Mouse (Mus musculus) thymus, postnatal 14 days (tissue): ENCODE measurements at regions not wholly inside any gene's neighbourhood (a gene's known extent, or its start where the extent isn't known, plus 50 kb on each side); places are given as distances from the start of the nearest gene placed in this dataset.

Experiments
- DNase-seq: peaks from one replicate; pipeline ENCODE4 v3.0.0; 2021

GRCm38 (mm10) chr7:73151586-73152467, 223.5 kb upstream of the Rgma start:
- no peak for DNase-seq

- DNase-seq, result no peak
These were observed 221.6 kb upstream of the Rgma start for GRCm38 (mm10) chr7:73153668-73154067.

GRCm38 (mm10) chr7:73158833-73159232, 216.5 kb upstream of the Rgma start:
- DNase-seq, result no peak

- no peak for DNase-seq
These were observed 214.3 kb upstream of the Rgma start for GRCm38 (mm10) chr7:73160968-73161367.

- no peak for DNase-seq
These were observed 211.6 kb upstream of the Rgma start for GRCm38 (mm10) chr7:73163687-73164086.

GRCm38 (mm10) chr7:73165521-73165920, 209.8 kb upstream of the Rgma start:
- DNase-seq, result no peak

GRCm38 (mm10) chr7:73169416-73169815, 205.9 kb upstream of the Rgma start:
- DNase-seq, result no peak

- no peak for DNase-seq
These were observed 202.7 kb upstream of the Rgma start for GRCm38 (mm10) chr7:73172615-73173014.

- DNase-seq, result no peak
These were observed 191.5 kb upstream of the Rgma start for GRCm38 (mm10) chr7:73183761-73184160.

GRCm38 (mm10) chr7:73184208-73185070, 190.9 kb upstream of the Rgma start:
- DNase-seq, result no peak

- no peak for DNase-seq
These were observed 190.2 kb upstream of the Rgma start for GRCm38 (mm10) chr7:73185071-73185531.

GRCm38 (mm10) chr7:73185591-73185990, 189.7 kb upstream of the Rgma start:
- DNase-seq, result no peak

GRCm38 (mm10) chr7:73186501-73186900, 188.8 kb upstream of the Rgma start:
- DNase-seq, result no peak

GRCm38 (mm10) chr7:73191388-73192278, 183.7 kb upstream of the Rgma start:
- no peak for DNase-seq

GRCm38 (mm10) chr7:73192839-73193238, 182.5 kb upstream of the Rgma start:
- no peak for DNase-seq

GRCm38 (mm10) chr7:73195306-73195705, 180.0 kb upstream of the Rgma start:
- no peak for DNase-seq

- no peak for DNase-seq
These were observed 178.3 kb upstream of the Rgma start for GRCm38 (mm10) chr7:73196851-73197531.

GRCm38 (mm10) chr7:73198069-73198468, 177.2 kb upstream of the Rgma start:
- DNase-seq, result no peak

GRCm38 (mm10) chr7:73199967-73200366, 175.3 kb upstream of the Rgma start:
- DNase-seq, result no peak

GRCm38 (mm10) chr7:73201330-73201729, 174.0 kb upstream of the Rgma start:
- DNase-seq, result no peak

- DNase-seq, result no peak
These were observed 168.1 kb upstream of the Rgma start for GRCm38 (mm10) chr7:73206922-73207811.
